Mouse (Mus musculus) heart, adult 8-10 months (tissue): ENCODE results near the gene Misp. TPM values are rescaled to one million over a fixed set of nuclear protein-coding genes. Genes with fewer than 3 reads are reported as not detected.

Source experiments
- DNase-seq: peaks from one replicate; pipeline ENCODE4 v3.0.0; 2022; ENCODE audit warnings: low spot score
- total RNA-seq, 4 experiments: library from RNA; stranded (reverse); gene quantifications; 2 replicates each; pipeline ENCODE4 v1.2.4; 2022

Misp gene
- total RNA-seq, 4 experiments from 2014 or later, result 0.31 to 0.75 (median 0.60) TPM; not detected in 1

DNA sequence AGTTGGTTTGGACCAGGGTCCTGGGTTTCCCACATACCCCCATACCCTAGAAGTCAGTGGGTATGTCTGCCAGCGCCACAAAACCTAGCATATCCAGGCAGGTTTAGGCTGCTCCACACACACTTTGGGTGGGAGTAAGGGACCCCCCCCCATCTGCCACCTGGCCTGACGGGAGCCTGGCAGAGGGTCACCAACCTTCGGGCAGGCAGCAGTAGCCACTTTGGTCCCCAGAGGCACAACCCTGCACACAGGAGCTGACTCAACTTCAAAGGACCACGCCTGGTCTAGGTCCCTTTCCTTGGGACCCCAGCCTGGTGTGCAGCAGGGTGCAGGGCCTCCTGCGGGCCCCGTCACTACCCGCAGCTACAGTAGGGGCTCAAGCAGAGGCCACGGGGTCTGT, 512 bp upstream of the Misp start:
- DNase-seq, result no peak

GRCm38 (mm10) chr10:79821731-79822130, 942 bp downstream of the Misp start:
- no peak for DNase-seq

GRCm38 (mm10) chr10:79822372-79822771, 1.6 kb downstream of the Misp start:
- no peak for DNase-seq

- no peak for DNase-seq
These were observed 2.2 kb downstream of the Misp start for GRCm38 (mm10) chr10:79823011-79823410.

DNA sequence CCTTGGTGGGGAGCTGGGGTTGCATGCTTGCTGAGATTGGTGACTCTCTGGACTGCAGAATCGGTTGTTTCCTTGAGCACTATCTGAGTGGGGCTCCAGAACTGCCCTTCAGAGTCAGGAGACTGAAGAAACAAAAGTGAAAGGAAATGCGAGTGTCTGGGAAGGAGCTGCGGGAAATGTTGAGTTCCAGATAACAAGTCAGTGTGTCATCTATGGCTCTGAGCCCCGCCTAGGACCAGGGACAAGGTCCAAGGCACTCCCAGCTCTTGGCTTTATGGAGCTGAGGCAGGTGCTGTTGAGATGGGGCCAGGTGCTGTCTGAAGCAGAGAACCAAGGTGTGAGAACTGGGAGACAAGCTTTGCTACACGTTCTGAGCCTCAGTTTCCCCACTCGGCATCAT, 3.6 kb downstream of the Misp start:
- no peak for DNase-seq

- no peak for DNase-seq
These were observed 10.8 kb downstream of the Misp start for GRCm38 (mm10) chr10:79831583-79831982.

- DNase-seq, result no peak
These were observed 11.4 kb downstream of the Misp start for GRCm38 (mm10) chr10:79832026-79832785.

- no peak for DNase-seq
These were observed 12.0 kb downstream of the Misp start for GRCm38 (mm10) chr10:79832786-79833181.

DNA sequence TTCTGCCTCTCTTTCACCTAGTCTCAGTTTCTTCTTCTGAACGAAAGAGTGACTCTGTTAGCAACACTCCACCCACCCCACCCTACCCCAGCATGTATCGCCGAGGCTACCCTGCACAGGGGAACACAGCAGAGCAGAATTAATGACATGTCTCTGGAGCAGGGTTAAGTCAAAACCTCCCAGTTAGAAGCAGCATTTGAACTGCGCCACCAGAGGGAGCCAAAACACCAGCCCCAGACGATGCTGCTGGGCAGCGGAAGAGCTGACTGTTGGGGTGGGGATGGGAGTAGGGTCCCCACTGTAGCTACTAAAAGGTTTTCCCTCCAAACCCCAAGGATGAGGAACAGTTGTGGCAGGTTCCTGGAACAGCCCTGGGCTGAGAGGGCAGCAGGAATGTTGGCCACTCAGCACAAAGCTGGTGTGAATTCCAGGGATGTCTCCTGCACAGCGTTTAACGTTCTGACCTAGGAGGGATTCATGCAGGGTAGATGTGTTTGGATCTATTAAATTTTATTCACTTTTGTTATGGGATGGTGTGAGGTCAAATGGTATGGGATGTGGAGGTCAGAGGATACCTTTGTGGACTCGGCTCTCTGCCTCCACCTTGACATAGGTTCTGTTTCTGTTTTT, 14.1 kb downstream of the Misp start:
- peak; percentile 80 for DNase-seq

DNA sequence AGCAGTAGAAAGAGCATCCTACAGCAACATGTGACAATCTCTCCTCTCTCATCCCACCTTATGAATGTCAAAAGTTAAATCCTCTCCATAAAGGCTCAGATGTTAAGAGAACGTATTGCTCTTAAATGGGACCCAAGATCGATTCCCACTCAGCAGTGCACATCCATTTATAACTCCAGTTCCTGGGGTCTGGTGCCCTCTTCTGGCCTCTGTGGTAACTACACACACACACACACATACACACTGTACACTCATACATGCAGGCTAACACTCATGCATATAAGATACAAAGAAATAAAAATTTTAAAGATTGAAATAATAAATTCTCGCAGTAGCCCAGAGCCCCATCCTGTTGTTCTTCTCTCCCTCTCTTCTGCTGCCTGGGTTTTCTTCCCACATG, 16.1 kb downstream of the Misp start:
- DNase-seq, result no peak

- DNase-seq, result no peak
These were observed 17.4 kb downstream of the Misp start for GRCm38 (mm10) chr10:79838151-79838550.

DNA sequence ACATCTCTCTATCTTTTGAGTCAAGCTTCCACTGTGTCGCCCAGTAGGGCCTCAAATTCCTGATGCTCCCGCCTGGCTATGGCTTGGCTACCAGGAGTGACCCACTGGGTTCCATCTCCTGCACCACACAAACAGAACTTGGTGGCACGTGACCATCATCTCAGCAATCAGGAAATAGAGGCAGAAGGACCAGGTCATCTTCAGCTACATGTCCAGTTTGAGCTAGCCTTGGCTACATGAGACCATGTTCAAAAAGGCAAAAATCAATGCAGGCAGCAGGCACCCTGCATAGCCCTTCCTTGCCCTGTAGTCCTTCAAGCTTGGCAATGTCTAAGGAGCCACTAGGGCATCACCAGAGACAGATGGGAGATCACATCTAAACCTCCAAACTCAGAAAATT, 19.3 kb downstream of the Misp start:
- DNase-seq, result no peak

- peak; percentile 63 for DNase-seq
These were observed 20.1 kb downstream of the Misp start for GRCm38 (mm10) chr10:79840644-79841551.

GRCm38 (mm10) chr10:79842322-79842721, 21.5 kb downstream of the Misp start:
- DNase-seq, result no peak

GRCm38 (mm10) chr10:79843476-79843875, 22.7 kb downstream of the Misp start:
- no peak for DNase-seq

- DNase-seq, result no peak
These were observed 25.8 kb downstream of the Misp start for GRCm38 (mm10) chr10:79846553-79846952.

- no peak for DNase-seq
These were observed 29.3 kb downstream of the Misp start for GRCm38 (mm10) chr10:79849941-79850628.

- DNase-seq, result no peak
These were observed 30.9 kb downstream of the Misp start for GRCm38 (mm10) chr10:79851653-79852052.

- DNase-seq, result peak; percentile 65
These were observed 31.5 kb downstream of the Misp start for GRCm38 (mm10) chr10:79852107-79852789.

- DNase-seq, result no peak
These were observed 32.0 kb downstream of the Misp start for GRCm38 (mm10) chr10:79852827-79853226.

DNA sequence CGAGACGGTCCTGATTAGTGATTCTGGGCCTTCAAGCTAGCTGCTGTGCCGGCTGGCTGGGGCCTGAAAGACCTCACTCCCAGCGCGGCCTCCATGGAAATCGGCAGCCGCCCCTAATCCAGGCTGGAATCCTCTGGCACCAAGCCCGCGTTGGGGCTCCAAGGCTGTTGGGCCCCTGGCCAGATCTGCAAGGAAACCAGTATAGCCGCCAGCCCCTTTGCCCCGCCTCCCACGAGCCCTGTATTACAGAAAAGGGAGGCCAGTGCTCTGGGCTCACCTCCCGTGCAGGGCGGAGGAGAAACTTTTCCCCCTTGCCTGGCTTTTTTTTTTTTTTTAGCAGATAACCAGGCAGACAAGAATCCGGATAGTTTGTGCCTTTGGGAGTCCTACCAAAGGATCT, 32.6 kb downstream of the Misp start:
- peak; percentile 94 for DNase-seq
